Mouse (Mus musculus) gastrocnemius, postnatal 14 days (tissue): ENCODE measurements around the gene Knstrn. TPM values are rescaled to one million over a fixed set of nuclear protein-coding genes. Genes with fewer than 3 reads are reported as not detected.

ENCODE experiments used
- DNase-seq: peaks from one replicate; pipeline ENCODE4 v3.0.0; 2021; ENCODE audit warnings: mixed read lengths
- intact Hi-C: fragments of 180-260 bp; cut with DNase I; formaldehyde crosslinking; loops from one replicate; pipeline ENCODE4 v1.15.1; 2025; ENCODE audit warnings: low total_unique reads
- total RNA-seq, 2 experiments: library from RNA; stranded (reverse); gene quantifications; 2 replicates each; pipeline ENCODE4 v1.2.3; 2021

Gene Knstrn
- total RNA-seq, 2 experiments from 2014 or later = 3.8 to 4.1 TPM

DNA sequence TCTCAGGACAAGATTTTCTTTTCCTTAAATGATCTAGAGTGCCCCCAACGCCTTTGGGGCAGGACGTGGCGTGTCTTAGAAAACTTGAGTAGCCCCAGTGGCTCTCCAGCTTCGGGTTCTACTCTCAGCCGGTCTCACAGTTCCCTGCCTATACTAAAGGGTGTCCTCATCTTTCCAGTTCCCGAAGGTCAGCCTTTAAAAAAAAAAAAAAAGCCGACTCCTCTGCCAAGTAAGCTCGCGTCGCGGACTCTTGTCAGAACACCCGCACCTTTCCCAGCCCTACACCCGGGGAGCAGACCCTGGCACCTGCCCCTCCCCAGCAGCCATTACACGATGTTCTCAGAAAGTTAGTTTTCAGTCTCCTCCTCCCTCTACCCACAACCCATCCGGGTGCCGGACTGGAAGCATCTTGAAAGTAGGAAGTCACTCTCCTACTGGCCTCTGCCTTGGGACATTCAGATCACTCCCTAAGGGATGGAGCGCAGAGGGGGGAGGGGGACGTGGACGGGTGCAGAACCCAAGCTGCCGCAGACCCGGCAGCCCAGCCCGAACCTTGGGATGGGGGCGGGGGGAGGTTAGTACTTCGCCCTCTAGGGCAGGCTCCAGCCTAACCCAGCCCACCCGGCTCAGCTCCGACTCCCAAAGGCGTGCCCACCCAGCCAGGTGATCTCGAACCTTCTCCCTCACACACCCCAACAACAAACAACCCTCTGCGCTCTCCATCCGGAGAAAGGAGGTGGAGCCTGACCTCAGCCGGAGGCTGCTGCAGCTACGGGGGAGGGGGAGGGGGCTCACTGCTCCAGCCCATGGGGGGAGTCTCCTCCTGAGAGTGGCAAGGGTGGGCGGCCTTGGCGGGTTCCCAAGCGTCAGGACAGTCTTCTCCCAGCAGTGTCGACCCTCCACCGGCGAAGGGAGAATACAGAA lies 82.4 kb downstream of the Knstrn start:
- no peak for DNase-seq
- intact Hi-C loops = no loop called here

DNA sequence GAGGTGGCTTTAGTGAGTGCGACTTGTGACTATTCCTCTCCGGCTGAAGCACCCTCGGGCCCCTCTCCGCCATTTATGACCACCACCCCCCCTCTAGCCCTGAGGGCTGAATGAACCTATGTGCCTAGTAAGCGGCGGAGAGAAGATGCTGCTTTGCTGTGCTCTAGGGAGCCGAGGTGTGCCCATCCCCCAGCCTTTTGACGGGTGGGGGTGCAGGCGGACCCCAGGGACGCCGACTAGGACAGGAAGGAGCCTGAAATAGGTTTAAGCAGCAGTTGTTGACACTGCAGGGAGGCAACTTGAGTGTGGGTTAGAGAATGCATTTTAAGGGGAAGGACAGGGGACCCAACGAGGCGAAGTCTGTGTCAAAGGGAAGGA lies 83.1 kb downstream of the Knstrn start:
- no peak for DNase-seq

DNA sequence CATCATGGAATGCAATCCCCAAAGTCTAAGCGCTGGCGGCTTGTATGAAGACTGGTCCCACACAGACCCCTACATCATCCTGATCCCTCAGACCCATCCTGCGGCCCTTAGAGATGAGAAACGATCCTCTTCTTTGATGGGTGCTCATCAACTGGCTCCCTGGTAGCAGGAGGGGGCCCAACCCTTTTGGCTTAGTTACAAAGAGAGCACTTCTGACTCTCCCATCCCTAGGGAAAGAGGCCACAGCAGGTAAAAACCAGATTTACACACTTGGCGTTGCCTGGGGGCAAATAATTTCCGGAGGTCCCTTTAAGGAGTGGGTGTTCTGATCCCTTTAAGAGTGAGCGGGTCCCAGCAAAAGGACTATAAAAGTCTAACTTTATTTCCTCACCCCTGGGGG lies 83.6 kb downstream of the Knstrn start:
- no peak for DNase-seq
- intact Hi-C loops = no loop called here

More for the DNA sequence above, 83.1 kb downstream of the Knstrn start:
- intact Hi-C loops = no loop called here

DNA sequence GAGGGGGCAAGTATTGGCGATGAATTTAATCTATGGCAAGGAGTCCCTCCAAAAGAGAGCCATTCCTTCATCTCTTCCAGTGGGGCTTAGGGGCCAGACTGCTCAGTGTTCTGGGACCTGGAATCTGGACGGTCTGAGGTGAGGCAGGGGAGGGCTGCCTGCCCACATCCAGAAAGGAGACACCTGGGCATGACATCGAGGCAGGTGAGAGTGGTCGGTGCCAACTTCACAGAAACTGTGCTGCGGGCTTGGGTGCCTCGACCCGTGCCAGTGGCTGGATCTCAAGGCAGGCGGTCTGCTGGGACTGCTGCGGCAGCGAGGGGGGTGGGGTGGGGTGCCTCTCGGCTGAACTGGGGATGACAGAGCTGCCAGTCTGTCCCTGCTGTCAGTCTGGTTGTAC lies 84.0 kb downstream of the Knstrn start:
- intact Hi-C loops = no loop called here

DNA sequence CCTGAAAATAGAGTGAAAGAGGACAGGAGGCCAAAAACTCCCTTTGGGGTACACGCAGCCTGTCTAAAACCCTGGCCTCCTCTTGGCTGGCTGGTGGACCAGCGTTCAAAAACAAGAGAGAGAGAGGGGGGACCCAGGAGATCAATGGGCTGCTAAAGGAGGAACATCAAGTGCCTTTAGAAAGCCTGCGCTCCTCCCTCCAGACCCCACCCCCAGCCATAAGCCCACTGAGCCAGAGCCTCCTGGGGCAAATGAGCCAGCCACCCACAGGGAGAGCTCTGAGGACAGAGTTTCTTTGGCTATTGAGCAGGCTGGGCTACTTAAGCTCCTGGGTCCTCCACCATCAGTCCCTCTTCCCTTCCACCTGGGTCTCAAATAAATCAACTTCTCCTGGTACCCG lies 85.0 kb downstream of the Knstrn start:
- no peak for DNase-seq
- intact Hi-C loops = no loop called here

More for the DNA sequence above, 84.0 kb downstream of the Knstrn start:
- no peak for DNase-seq

DNA sequence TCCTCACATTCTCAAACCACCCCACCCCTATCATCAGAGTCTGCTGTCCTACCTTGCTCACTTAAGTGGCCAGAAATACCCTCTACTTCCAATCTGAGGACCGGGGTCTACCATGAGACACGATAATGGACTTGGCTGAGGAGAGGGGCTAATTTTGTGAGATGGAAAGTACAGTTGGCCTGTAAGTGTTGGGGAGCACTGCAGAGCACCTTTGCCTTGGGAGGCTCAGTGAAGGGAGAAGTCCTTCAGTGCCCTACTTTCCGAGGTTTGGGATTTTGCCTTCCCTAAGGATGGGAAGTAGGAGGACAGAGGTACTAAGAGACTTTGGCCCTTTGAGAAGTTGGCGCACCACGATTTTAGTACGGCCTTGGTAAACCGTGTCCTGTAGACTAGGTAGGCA lies 85.5 kb downstream of the Knstrn start:
- intact Hi-C loops = no loop called here
- no peak for DNase-seq

DNA sequence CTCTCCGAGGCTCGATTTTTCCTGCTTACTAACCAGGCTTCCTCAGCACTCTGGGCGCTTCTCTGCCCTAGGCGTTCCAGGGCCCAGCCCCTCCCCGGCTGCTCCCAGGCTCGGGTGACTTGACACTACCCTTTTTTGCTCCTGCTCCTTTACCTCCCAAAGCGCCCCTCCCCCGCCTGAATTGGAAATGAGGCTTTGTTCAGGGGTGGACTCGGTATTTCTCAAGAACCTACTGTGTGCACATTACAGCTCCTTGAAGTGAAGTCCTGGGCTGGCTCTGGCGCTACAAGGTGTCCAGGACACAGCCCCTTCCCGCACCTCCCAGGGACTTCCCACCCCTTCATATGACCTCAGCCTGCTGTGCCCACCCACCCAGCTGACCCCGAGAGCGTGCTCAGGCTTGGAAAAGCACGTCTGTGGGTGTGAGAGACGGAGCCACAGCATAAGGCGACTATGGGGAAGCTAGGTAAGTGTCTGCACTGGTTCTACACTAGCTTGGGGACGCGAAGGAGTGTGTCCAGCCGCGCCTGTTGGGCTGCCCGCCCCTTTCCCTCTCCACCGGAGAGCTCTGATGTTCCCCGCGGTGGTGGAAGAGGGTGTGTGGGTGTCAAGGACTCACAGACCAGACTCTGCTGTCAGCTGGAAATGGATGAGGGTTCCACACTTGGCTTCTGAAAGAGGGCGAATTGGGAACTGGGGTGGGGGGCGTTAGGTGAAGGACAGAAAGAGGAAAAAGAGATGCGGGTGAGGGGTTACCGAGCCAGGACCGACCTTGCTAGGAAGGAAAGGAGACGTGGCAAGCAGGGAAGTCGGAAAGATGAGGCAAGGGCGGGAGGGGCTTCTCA lies 86.4 kb downstream of the Knstrn start, which contains the start of gene Bahd1:
TSS of gene Bahd1 (plus strand) at position 397 of the 845 bp plus-strand sequence.
- DNase-seq = no peak
- intact Hi-C loops = loop anchor here (5.0 kb wide), 1 partner anchor 72 kb away; no protein-coding TSS in a partner anchor

DNA sequence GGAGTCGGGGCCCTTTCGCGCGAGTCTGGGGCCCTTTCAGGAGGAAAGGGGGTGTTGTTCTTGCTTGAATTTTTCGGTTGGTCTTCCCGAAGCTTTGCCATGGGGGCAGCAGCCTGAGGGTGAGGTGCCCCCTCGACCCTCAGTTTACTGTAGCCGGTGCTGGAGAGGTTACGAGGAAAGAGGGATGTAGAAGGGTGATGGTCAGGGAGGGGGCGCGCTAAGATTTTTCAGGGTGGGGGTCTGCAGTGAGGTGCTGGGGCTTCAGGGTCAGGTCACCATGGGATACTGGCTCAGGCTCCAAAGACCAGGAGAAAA lies 87.0 kb downstream of the Knstrn start:
- no peak for DNase-seq
- intact Hi-C loops = loop anchor here (5.0 kb wide), 1 partner anchor 72 kb away; no protein-coding TSS in a partner anchor

DNA sequence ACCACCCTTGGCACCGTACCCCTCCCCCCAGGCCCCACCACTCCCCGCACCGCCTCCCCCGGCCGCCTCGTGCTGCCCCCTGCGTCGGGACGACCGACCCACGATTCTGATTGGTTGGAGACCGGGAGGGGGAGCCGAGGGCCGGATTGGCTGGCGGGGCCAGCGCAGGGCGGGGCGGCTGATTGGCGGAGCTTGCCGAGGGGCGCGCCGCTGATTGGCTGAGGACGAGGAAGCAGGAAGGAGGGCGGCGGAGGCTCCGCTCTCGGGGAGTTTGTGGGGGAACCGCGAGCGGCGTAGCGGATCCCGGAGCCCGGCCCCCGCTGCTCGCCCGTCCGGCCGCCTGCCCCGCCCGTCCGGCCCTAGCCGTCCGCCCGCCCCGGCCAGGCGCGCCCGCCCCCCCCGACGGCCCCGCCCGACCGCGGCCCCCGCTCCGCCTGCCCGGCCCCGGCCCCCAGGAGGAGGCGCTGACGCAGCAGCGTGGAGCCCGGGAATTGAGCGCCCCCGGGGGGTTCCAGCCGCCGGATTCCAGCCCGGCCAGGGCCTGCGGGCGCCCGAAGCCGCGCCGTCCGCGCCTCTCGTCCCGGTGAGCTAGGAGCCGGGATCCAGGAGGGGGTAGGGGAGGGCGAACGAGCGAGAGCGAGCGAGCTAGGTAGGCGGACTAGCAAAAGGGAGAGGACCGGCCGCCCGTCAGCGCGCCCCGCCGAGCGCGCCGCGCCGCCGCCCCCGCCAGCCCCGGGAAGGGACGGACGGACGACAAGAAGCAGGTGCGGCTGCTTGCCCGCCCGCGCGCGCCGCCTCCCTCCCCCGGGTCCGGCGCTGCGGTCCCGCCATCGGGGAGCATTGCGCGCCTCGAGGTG lies 87.6 kb downstream of the Knstrn start:
- DNase-seq = peak; percentile 98
- intact Hi-C loops = loop anchor here (5.0 kb wide), 1 partner anchor 71 kb away; no protein-coding TSS in a partner anchor

DNA sequence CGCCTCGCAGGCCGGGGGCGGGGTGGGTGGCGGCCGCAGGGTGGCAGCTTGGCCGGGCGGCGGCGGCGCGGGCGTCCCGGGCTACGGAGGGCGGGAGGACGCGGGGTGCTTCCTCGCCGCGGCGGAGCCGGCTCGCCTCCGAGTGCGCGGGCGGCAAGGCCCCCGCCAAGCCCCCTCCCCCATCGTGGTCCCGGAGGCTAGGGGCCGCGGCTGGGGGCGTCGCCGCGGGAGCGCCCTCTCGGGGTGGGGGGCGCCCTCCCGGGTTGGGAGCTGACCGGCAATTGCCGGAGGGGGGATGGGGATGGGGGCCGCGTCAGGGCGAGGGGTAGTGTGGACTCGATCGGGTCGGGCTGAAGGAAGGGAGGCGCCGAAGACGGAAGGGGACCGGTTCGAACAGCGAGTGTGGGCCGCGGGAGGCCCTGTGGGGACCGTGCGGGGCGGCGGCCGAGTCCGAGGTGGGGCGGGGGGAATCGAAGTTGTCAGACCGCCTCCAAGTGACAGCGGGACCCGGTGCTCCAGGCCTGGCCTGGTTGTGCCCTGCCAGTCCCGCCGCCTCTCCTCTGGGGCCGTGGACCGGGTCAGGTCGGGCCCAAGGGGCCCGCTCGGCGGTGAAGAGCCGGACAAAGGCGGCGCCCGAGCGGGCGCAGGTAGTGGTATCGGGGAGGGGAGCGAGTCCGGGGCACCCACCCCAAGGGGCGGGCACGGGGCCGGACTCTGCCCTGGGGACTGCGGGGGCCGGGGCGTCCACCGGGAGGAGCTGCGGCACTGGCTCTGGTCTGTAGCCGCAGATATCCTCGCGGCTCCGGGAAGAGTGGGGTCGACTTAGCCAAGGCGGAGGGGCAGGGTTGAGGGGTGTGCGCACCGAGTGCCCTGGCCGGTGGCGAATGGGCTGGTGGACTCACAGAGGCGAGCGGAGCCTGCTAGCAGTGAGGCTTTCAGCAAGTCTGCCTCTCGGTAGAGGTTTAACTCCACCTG lies 88.5 kb downstream of the Knstrn start:
- peak; percentile 63 for DNase-seq
- intact Hi-C loops = loop anchor here (5.0 kb wide), 1 partner anchor 70 kb away; no protein-coding TSS in a partner anchor

DNA sequence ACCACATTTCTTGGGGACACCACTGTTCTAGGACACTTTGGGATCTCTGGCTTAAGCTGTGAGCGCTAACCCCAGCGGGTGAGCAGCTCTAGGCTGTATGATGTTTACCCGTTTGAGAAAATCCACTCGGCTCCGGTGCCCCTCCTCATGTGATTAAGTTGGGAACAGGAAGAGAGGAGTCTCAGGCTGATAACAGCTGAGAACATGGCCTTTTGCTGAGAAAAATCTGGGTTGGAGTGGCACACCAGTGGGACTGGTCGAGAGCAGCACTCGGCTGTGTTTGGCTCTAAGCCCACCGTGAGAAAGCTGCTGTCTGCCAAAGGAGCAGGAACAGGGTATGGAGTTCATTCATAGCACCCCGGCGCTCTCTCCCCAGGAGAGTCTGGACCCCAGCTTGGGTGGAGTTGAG lies 89.5 kb downstream of the Knstrn start:
- intact Hi-C loops = loop anchor here (5.0 kb wide), 1 partner anchor 69 kb away; no protein-coding TSS in a partner anchor
- DNase-seq = no peak

Other genes with a start within 250 kb of the Knstrn start
- 1 to 10 TPM; 5.7 to 5.8 TPM for gene Bub1b, start 215.8 kb upstream of the Knstrn start, total RNA-seq
- gene Pak6, start 150.7 kb upstream of the Knstrn start, total RNA-seq = under 1 TPM; 0.07 to 0.14 TPM
- not detected for gene Ankrd63, start 110.0 kb upstream of the Knstrn start, total RNA-seq
- gene Plcb2, start 85.6 kb upstream of the Knstrn start, total RNA-seq = under 1 TPM; 0.08 to 0.27 TPM
- 1 to 10 TPM; 5.3 TPM for gene Inafm2, start 68.2 kb upstream of the Knstrn start, total RNA-seq
- 1 to 10 TPM; 6.8 to 6.9 TPM for gene Ccdc9b, start 51.3 kb upstream of the Knstrn start, total RNA-seq
- gene Phgr1, start 41.2 kb upstream of the Knstrn start, total RNA-seq = not detected
- under 1 TPM; 0.06 to 0.07 TPM for gene Disp2, start 34.3 kb upstream of the Knstrn start, total RNA-seq
- gene Ivd, start 48.0 kb downstream of the Knstrn start, total RNA-seq = 10 to 100 TPM; 68.8 to 85.3 TPM
- gene Bahd1, start 86.4 kb downstream of the Knstrn start, total RNA-seq = 1 to 10 TPM; 4.9 to 5.0 TPM
- gene Chst14, start 112.5 kb downstream of the Knstrn start, total RNA-seq = 1 to 10 TPM; 5.8 to 6.2 TPM
- 1 to 10 TPM; 5.6 to 6.2 TPM for gene Ccdc32, start 215.4 kb downstream of the Knstrn start, total RNA-seq
- gene Rpusd2, start 220.8 kb downstream of the Knstrn start, total RNA-seq = 1 to 10 TPM; 2.7 to 3.5 TPM
- gene Knl1, start 233.1 kb downstream of the Knstrn start, total RNA-seq = 1 to 10 TPM; 2.2 to 2.3 TPM